Mouse (Mus musculus) adrenal gland, postnatal 36 days (tissue): ENCODE data around the gene Rbms3. TPM values are rescaled to one million over a fixed set of nuclear protein-coding genes. Genes with fewer than 3 reads are reported as not detected.

Source experiments
- DNase-seq, 2 experiments: peaks; one replicate each; pipeline ENCODE4 v3.0.0; 2021; ENCODE audit warnings: mixed read lengths in 1 of 2
- total RNA-seq, 2 experiments: library from RNA; stranded (reverse); gene quantifications; 2 replicates each; pipeline ENCODE4 v1.2.3; 2021

Gene Rbms3
- total RNA-seq, 2 experiments from 2014 or later: 24.3 to 34.3 TPM

GRCm38 (mm10) chr9:117484396-117484795 is 145.3 kb downstream of the Rbms3 start:
- DNase-seq: peak in 1 of 2 experiments; percentile 3

GRCm38 (mm10) chr9:117476753-117477152 is 153.0 kb downstream of the Rbms3 start:
- no peak for DNase-seq

- DNase-seq: no peak
Observed at GRCm38 (mm10) chr9:117452816-117453215, 176.9 kb downstream of the Rbms3 start.

- DNase-seq: no peak
Observed at GRCm38 (mm10) chr9:117442611-117443010, 187.1 kb downstream of the Rbms3 start.

GRCm38 (mm10) chr9:117435856-117436255 is 193.9 kb downstream of the Rbms3 start:
- DNase-seq: no peak

- DNase-seq: no peak
Observed at GRCm38 (mm10) chr9:117430670-117431069, 199.0 kb downstream of the Rbms3 start.

- DNase-seq: no peak
Observed at GRCm38 (mm10) chr9:117429217-117430105, 200.3 kb downstream of the Rbms3 start.

- DNase-seq: no peak
Observed at GRCm38 (mm10) chr9:117423259-117423658, 206.5 kb downstream of the Rbms3 start.

GRCm38 (mm10) chr9:117419874-117420485 is 209.7 kb downstream of the Rbms3 start:
- DNase-seq: no peak

- no peak for DNase-seq
Observed at GRCm38 (mm10) chr9:117413181-117413580, 216.5 kb downstream of the Rbms3 start.

GRCm38 (mm10) chr9:117412584-117412983 is 217.1 kb downstream of the Rbms3 start:
- DNase-seq: no peak

- DNase-seq: no peak
Observed at GRCm38 (mm10) chr9:117404621-117405020, 225.1 kb downstream of the Rbms3 start.

GRCm38 (mm10) chr9:117400262-117400671 is 229.4 kb downstream of the Rbms3 start:
- no peak for DNase-seq

- DNase-seq: no peak
Observed at GRCm38 (mm10) chr9:117397071-117397470, 232.6 kb downstream of the Rbms3 start.

GRCm38 (mm10) chr9:117396586-117396985 is 233.1 kb downstream of the Rbms3 start:
- DNase-seq: no peak

- peak; percentile 37 to 48 for DNase-seq
Observed at GRCm38 (mm10) chr9:117393626-117394525, 235.8 kb downstream of the Rbms3 start.

GRCm38 (mm10) chr9:117388024-117388423 is 241.7 kb downstream of the Rbms3 start:
- no peak for DNase-seq

- DNase-seq: no peak
Observed at GRCm38 (mm10) chr9:117380876-117381275, 248.8 kb downstream of the Rbms3 start.

GRCm38 (mm10) chr9:117380076-117380475 is 249.6 kb downstream of the Rbms3 start:
- DNase-seq: no peak

- DNase-seq: no peak
Observed at GRCm38 (mm10) chr9:117379448-117379983, 250.2 kb downstream of the Rbms3 start.

GRCm38 (mm10) chr9:117378131-117378890 is 251.4 kb downstream of the Rbms3 start:
- DNase-seq: peak in 1 of 2 experiments; percentile 2
